Mouse (Mus musculus) forebrain, embryonic 11.5 days (tissue): ENCODE measurements at regions not wholly inside any gene's neighbourhood (a gene's known extent, or its start where the extent isn't known, plus 50 kb on each side); places are given as distances from the start of the nearest gene placed in this dataset.
A peak's percentile ranks its signal among the peaks of the same experiment; 100 is the strongest.
"Not testable (repeated sequence)": the region's sequence is repeated elsewhere in the genome, so short reads cannot be mapped to it uniquely, and the experiment has no call there.

Experiments
- ATAC-seq: fragments of 200-750 bp; cut with Nextera tagmentation; replicated peaks from 2 replicates; pipeline ENCODE4 v1.8.0; 2017; ENCODE audit warnings: moderate TSS enrichment; ENCODE audit not compliant: low FRiP score
- DNase-seq: peaks from one replicate; pipeline ENCODE4 v3.0.0-alpha.2; 2017; ENCODE audit warnings: low spot score
- H3K27ac ChIP-seq: fragments of 300-500 bp; sonication (generic); 2 replicates; pipeline ENCODE4 v1.5.1; 2014; ENCODE audit warnings: low read depth, low read length
- H3K27me3 ChIP-seq: fragments of 300-500 bp; sonication (generic); 2 replicates; pipeline ENCODE4 v1.6.1; 2014; ENCODE audit warnings: mild to moderate bottlenecking, low read length, mixed read lengths; ENCODE audit not compliant: control insufficient read depth, insufficient read depth
- H3K36me3 ChIP-seq: fragments of 300-500 bp; sonication (generic); 2 replicates; pipeline ENCODE4 v1.6.1; 2014; ENCODE audit warnings: mild to moderate bottlenecking, low read length, moderate library complexity, mixed read lengths; ENCODE audit not compliant: control insufficient read depth, insufficient read depth
- H3K4me1 ChIP-seq: fragments of 300-500 bp; sonication (generic); replicated peaks from 2 replicates; pipeline ENCODE4 v1.6.1; 2014; ENCODE audit warnings: low read length, mixed read lengths; ENCODE audit not compliant: control insufficient read depth, insufficient read depth
- H3K4me2 ChIP-seq: fragments of 300-500 bp; sonication (generic); 2 replicates; pipeline ENCODE4 v1.6.1; 2014; ENCODE audit warnings: low read depth, mild to moderate bottlenecking, low read length, moderate library complexity, mixed read lengths; ENCODE audit not compliant: severe bottlenecking
- H3K4me3 ChIP-seq: fragments of 300-500 bp; sonication (generic); 2 replicates; pipeline ENCODE4 v1.5.1; 2014; ENCODE audit warnings: low read depth, low read length
- H3K9ac ChIP-seq: fragments of 300-500 bp; sonication (generic); 2 replicates; pipeline ENCODE4 v1.6.1; 2014; ENCODE audit warnings: low read length
- H3K9me3 ChIP-seq: fragments of 300-500 bp; sonication (generic); 2 replicates; pipeline ENCODE4 v1.6.1; 2016; ENCODE audit warnings: low read length, mixed read lengths; ENCODE audit not compliant: control insufficient read depth
- WGBS: fragments of 180-500 bp; shearing (Covaris S2); extraction: QIAGEN DNeasy Blood & Tissue Kit; methylation state at CpG from one replicate; pipeline ENCODE4 v1.1.7; 2014; 5-methylcytosine and 5-hydroxymethylcytosine counted together

DNA sequence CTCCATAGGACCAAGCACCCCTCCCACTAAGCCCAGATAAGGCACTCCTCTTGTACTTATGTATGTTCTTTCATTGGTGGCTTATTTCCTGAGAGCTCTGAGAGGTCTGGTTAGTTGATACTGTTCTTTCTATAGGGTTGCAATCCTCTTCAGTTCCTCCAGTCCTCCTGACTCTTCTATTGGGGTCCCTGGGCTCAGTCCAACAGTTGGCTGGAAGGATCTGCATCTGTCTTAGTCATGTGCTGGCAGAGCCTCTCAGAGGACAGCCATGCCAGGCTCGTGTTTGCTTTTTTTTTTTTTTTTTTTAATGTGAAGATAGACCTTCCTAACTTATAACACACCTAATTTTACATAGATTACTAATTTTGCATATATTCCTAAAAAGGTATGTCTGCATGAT lies 180.5 kb downstream of the Cd109 start:
- Histone ChIP-seq H3K4me1 (no peaks in the 10 kb centered on the region), H3K4me3 (no peak overlapping the region), H3K27ac (no peak overlapping the region), H3K9ac (no peak overlapping the region), H3K4me2 (no peak overlapping the region), H3K9me3 (no peaks in the 10 kb centered on the region), H3K27me3 (no peaks in the 10 kb centered on the region), H3K36me3 (no peaks in the 10 kb centered on the region)
- ATAC-seq (no peak), DNase-seq (no peak)
- 67% methylated on average over 1 of the region's 1 CpGs for WGBS

GRCm38 (mm10) chr9:78817221-78817620 lies 201.9 kb downstream of the Cd109 start:
- H3K9me3 ChIP-seq, result no peaks in the 10 kb centered on the region
- no peak for DNase-seq
- no peak for ATAC-seq
- H3K27ac ChIP-seq, result no peak overlapping the region
- H3K36me3 ChIP-seq, result no peaks in the 10 kb centered on the region
- H3K4me3 ChIP-seq, result no peak overlapping the region
- H3K27me3 ChIP-seq, result no peaks in the 10 kb centered on the region
- WGBS, result 79% methylated on average over 4 of the region's 4 CpGs
- no peak overlapping the region for H3K4me2 ChIP-seq
- no peaks in the 10 kb centered on the region for H3K4me1 ChIP-seq
- no peak overlapping the region for H3K9ac ChIP-seq

DNA sequence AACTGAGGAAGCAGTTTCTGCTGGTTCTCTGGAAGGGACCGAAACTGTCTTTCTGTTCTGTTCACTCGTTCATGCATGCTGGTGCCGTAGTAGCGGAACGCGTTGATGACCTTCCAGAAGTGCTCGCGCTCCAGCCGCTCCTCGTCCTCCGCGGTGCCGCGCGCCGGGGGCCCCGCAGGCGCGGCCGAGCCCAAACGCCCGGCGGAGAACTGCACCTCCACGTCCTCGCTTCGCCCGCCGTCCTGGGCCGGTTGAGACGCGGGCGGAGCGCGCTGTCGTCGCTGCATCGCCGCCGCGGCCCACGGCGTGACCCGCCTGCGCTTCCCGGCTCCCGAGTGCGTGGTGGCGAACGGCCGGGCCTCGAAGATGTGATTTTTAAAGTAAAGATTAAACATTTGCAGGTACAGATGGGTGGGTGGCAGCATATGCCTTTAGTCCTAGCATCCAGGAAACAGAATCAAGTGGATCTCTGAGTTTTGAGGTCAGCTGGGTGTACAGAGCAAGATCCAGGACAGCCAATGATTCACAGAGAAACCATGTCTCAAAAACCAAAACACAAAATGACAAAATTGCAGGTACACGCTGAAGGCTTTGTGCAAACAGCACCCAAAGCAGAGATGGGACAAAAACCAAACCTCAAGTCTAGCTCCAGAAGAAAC lies 206.3 kb downstream of the Cd109 start:
- peak; percentile 86 for ATAC-seq
- not testable (repeated sequence) for H3K9me3 ChIP-seq, H3K36me3 ChIP-seq, H3K27me3 ChIP-seq, H3K4me1 ChIP-seq, H3K27ac ChIP-seq, DNase-seq
- H3K4me2 ChIP-seq, result peak overlapping the region; percentile 48
- peak overlapping the region; percentile 23 for H3K4me3 ChIP-seq
- WGBS, result 5% methylated on average over 37 of the region's 52 CpGs
- H3K9ac ChIP-seq, result peak overlapping the region; percentile 41; the same call in 1 of the 2 replicates

DNA sequence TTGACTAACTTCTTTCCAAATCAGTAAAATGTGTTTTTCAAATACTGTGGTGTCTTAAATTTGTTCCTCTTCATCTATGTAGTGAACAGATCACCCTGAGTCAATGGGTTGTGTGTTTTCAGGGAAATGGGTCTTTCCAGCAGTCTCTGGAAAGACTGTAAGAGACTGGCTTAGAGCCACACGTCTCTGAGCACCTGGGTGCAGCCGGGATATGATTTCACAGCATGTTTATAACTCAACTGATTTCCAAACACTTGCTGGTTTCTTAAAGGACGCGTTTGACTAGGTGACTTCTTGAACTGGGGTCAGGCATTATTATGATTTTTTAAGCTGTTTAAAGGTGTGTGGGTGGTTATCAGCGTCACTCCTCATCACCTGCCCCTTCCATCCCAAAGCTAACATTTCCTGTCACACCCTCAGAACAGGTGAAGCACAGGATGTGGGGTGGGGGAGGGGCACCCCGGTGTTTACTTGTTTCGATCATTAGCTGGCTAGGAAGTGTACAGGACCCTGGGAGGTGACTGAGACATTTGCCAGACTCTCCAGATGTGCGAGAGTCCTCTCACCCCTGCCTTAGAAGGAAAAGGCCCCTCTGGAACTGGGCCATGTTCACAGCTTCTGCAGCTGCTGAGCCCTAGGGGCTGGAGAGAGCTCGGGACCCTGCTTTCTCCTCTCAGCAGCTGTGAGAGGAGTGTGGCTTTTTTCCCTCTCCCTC lies 229.8 kb downstream of the Cd109 start:
- no peaks in the 10 kb centered on the region for H3K9me3 ChIP-seq
- H3K4me2 ChIP-seq, result no peak overlapping the region
- no peak overlapping the region for H3K4me3 ChIP-seq
- no peak overlapping the region for H3K9ac ChIP-seq
- 70% methylated on average over 9 of the region's 9 CpGs for WGBS
- peak; percentile 34; the same call in 1 of the 2 replicates for ATAC-seq
- H3K27me3 ChIP-seq, result no peaks in the 10 kb centered on the region
- no peak overlapping the region for H3K27ac ChIP-seq
- no peaks in the 10 kb centered on the region for H3K4me1 ChIP-seq
- H3K36me3 ChIP-seq, result no peaks in the 10 kb centered on the region
- DNase-seq, result no peak

- H3K9ac ChIP-seq, result no peak overlapping the region
- H3K9me3 ChIP-seq, result no peaks in the 10 kb centered on the region
- WGBS, result 31% methylated on average over 7 of the region's 7 CpGs
- no peaks in the 10 kb centered on the region for H3K27me3 ChIP-seq
- H3K4me1 ChIP-seq, result no peaks in the 10 kb centered on the region
- H3K36me3 ChIP-seq, result no peaks in the 10 kb centered on the region
- no peak overlapping the region for H3K4me3 ChIP-seq
- DNase-seq (no peak), ATAC-seq (0 out of 2 replicates have a peak, but pooled peaks have one; percentile 62)
- H3K27ac ChIP-seq, result no peak overlapping the region
- no peak overlapping the region for H3K4me2 ChIP-seq
Observed at GRCm38 (mm10) chr9:78846110-78846509, 230.8 kb downstream of the Cd109 start.

DNA sequence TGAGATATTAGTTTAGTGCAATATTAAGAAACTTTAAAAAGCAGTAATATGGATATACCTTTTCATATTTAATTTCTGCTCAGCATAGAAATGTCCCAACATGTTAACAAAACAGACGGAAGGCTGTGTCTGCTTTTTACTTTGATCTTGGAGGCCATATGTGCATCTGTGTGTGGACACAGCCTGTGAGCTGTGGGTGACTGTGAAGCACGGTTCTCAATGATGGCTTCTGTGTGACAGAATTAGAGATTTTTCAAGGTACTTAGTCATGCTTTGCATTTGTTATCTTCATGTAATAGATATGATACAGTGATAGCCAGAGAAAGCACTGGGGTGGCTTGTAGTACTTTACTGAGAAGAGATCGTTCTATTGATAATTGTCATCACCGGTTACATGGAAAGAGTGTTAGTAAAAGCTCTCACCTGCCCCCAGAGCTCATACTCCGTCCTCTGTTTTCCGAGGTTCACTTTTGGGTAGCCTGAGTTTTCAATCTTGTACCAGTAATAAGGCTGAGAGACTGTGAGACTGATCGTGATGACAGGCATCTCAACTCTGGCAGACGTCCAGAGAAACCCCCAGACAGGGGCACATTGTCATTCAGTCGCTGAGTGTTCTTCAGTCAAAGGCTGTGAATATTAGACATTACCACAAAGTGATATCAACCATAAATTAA lies 232.7 kb downstream of the Cd109 start:
- Histone ChIP-seq H3K4me1 (no peaks in the 10 kb centered on the region), H3K4me2 (no peak overlapping the region), H3K27ac (no peak overlapping the region), H3K36me3 (no peaks in the 10 kb centered on the region), H3K4me3 (no peak overlapping the region), H3K27me3 (no peaks in the 10 kb centered on the region), H3K9me3 (no peaks in the 10 kb centered on the region), H3K9ac (no peak overlapping the region)
- 78% methylated on average over 9 of the region's 9 CpGs for WGBS
- DNase-seq, result no peak
- no peak for ATAC-seq

DNA sequence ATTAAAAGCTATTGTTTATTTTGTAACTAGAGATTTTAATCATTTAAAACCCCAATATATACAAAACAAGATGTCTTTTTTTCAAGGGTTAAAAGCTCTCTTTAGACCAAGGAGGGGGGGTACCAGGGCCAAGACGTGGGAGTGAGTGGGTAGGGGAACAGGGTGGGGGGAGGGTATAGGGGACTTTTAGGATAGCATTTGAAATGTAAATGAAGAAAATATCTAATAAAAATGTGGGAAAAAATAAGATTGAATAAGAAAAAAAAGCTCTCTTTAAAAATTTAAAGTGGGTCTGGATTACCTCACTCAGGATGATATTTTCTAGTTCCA lies 233.2 kb downstream of the Cd109 start:
- DNase-seq, result not testable (repeated sequence)

GRCm38 (mm10) chr9:78856981-78857380 lies 241.6 kb downstream of the Cd109 start:
- no peak for ATAC-seq
- Histone ChIP-seq H3K27me3 (no peaks in the 10 kb centered on the region), H3K36me3 (no peaks in the 10 kb centered on the region), H3K4me2 (no peak overlapping the region), H3K27ac (no peak overlapping the region), H3K4me3 (no peak overlapping the region), H3K9ac (no peak overlapping the region), H3K9me3 (no peaks in the 10 kb centered on the region), H3K4me1 (no peaks in the 10 kb centered on the region)
- DNase-seq, result no peak
- 94% methylated on average over 1 of the region's 1 CpGs for WGBS

More for the DNA sequence above, 233.2 kb downstream of the Cd109 start:
- 71% methylated on average over 1 of the region's 1 CpGs for WGBS
- H3K4me2 ChIP-seq, H3K27ac ChIP-seq, H3K27me3 ChIP-seq, H3K4me3 ChIP-seq, H3K9ac ChIP-seq, H3K4me1 ChIP-seq, H3K36me3 ChIP-seq, ATAC-seq, H3K9me3 ChIP-seq: not testable (repeated sequence)
